Mouse (Mus musculus) liver, postnatal 0 days (tissue): ENCODE data around the gene Faf1.

Experiments
- CTCF ChIP-seq: sonication (generic); IDR thresholded peaks from 2 replicates; pipeline ENCODE4 v1.5.1; 2016; ENCODE audit warnings: antibody characterized with exemption, low read depth
- EP300 ChIP-seq: IDR thresholded peaks from 2 replicates; pipeline ENCODE4 v1.6.1; 2016; ENCODE audit warnings: antibody characterized with exemption, low read depth, mild to moderate bottlenecking

GRCm38 (mm10) chr4:109729281-109729680, 52.9 kb downstream of the Faf1 start:
- peak; percentile 65 for TF ChIP-seq CTCF
- no peak for TF ChIP-seq EP300
